In the genomic region with DNA sequence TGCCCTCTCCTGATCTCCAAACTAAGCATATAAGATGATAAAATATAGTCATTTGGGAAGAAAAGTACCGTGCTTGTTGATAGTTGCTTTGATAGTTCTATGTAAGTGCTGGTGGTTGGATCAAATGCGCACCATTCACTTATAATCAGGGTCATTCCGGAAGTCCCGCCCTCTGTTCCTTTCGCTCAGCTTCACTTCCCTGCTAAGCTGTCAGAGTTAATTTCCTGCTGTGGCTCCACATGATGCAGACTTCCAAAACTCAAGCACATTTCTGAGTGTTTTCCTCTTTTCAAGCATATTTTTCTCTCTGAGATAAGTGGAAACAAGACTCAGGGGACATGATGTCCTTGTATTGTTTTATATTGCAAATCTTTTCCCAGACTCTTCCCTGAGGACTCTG, we compare ENCODE assay signal across 16 mouse cellular contexts.
DNase-seq lines count a peak whose midpoint lies in the region; ATAC-seq and TF ChIP-seq lines count a peak whose summit lies in the region.
"Had no signal": no experiment of that assay in that cellular context is flagged by ENCODE, and none has a peak within 500 bp of the region (broad histone marks: within the 10 kb centered on the region; RNA-seq: fewer than 3 reads in every experiment).

No protein-coding gene starts in this region.

- no peaks in the 10 kb centered on the region for H3K36me3 ChIP-seq in hindbrain, postnatal 0 days (ENCODE audit: insufficient read depth, low read length)
- no peaks in the 10 kb centered on the region for H3K36me3 ChIP-seq in hindbrain, embryonic 10.5 days
- no peaks in the 10 kb centered on the region for H3K36me3 ChIP-seq in midbrain, postnatal 0 days (ENCODE audit: insufficient read depth, low read length)
- H3K36me3 ChIP-seq: heart, embryonic 13.5 days; hindbrain, embryonic 12.5 days had no signal

- DNase-seq in hindbrain, postnatal 0 days (ENCODE audit: low spot score), result peak; percentile 5
- DNase-seq in hindbrain, embryonic 10.5 days (ENCODE audit: low spot score), result no peak
- peak; percentile 62 for DNase-seq in MN1 (ENCODE audit: low spot score)
- peak; percentile 19 to 21 for DNase-seq in heart, postnatal 14 days
- no peak for DNase-seq in midbrain, postnatal 0 days (ENCODE audit: low spot score)
- DNase-seq in adrenal gland, adult (ENCODE audit: inconsistent age in 2 of 2, low spot score in 1 of 2), result no peak
- DNase-seq: adrenal gland, postnatal 25 days; cerebellum, adult 9-11 months; forebrain, postnatal 0 days; thymus, adult 2 months had no signal

- H3K4me3 ChIP-seq in hindbrain, postnatal 0 days (ENCODE audit: low read length), result no peak overlapping the region
- no peak overlapping the region for H3K4me3 ChIP-seq in hindbrain, embryonic 10.5 days
- H3K4me3 ChIP-seq in brown adipose tissue, adult 24 weeks (ENCODE audit: insufficient read depth, low read depth, low read length), result no peak overlapping the region
- H3K4me3 ChIP-seq in midbrain, postnatal 0 days (ENCODE audit: low read depth, low read length), result no peak overlapping the region
- H3K4me3 ChIP-seq: heart, embryonic 13.5 days; hindbrain, embryonic 12.5 days had no signal

- no peak overlapping the region for H3K27ac ChIP-seq in hindbrain, postnatal 0 days
- no peak overlapping the region for H3K27ac ChIP-seq in hindbrain, embryonic 10.5 days
- peak overlapping the region; percentile 58 for H3K27ac ChIP-seq in brown adipose tissue, adult 24 weeks (replicated peaks; ENCODE audit: low read depth, low read length)
- H3K27ac ChIP-seq in midbrain, postnatal 0 days (ENCODE audit: low read depth, low read length), result no peak overlapping the region
- H3K27ac ChIP-seq: heart, embryonic 13.5 days; hindbrain, embryonic 12.5 days had no signal

- TF ChIP-seq CTCF in hindbrain, postnatal 0 days (IDR thresholded peaks at IDR 0.05; ENCODE audit: low read depth), result no peak
- TF ChIP-seq CTCF in midbrain, postnatal 0 days (IDR thresholded peaks at IDR 0.05), result no peak

- no peaks in the 10 kb centered on the region for H3K4me1 ChIP-seq in hindbrain, postnatal 0 days (ENCODE audit: insufficient read depth, low read length)
- no peaks in the 10 kb centered on the region for H3K4me1 ChIP-seq in hindbrain, embryonic 10.5 days (replicated peaks)
- H3K4me1 ChIP-seq in brown adipose tissue, adult 24 weeks (ENCODE audit: control insufficient read depth, insufficient read depth, insufficient read length, low read length), result no peaks in the 10 kb centered on the region
- no peaks in the 10 kb centered on the region for H3K4me1 ChIP-seq in midbrain, postnatal 0 days (ENCODE audit: insufficient read depth, low read length)
- H3K4me1 ChIP-seq: hindbrain, embryonic 12.5 days had no signal

- WGBS in hindbrain, postnatal 0 days, result 83% methylated on average over 5 of the region's 5 CpGs
- whole genome bisulfite sequencing in hindbrain, embryonic 10.5 days, result 87% methylated on average over 5 of the region's 5 CpGs
- WGBS in midbrain, postnatal 0 days, result 86% methylated on average over 5 of the region's 5 CpGs

- H3K4me2 ChIP-seq in hindbrain, postnatal 0 days (ENCODE audit: low read depth, low read length), result no peak overlapping the region
- no peak overlapping the region for H3K4me2 ChIP-seq in midbrain, postnatal 0 days (ENCODE audit: low read depth, low read length, poor library complexity, severe bottlenecking)
- H3K4me2 ChIP-seq: heart, embryonic 13.5 days; hindbrain, embryonic 12.5 days had no signal

- H3K27me3 ChIP-seq in hindbrain, postnatal 0 days (ENCODE audit: insufficient read depth, low read length), result no peaks in the 10 kb centered on the region
- H3K27me3 ChIP-seq in hindbrain, embryonic 10.5 days (ENCODE audit: insufficient read depth, poor library complexity, severe bottlenecking), result no peaks in the 10 kb centered on the region
- H3K27me3 ChIP-seq in midbrain, postnatal 0 days (ENCODE audit: insufficient read depth, low read length), result no peaks in the 10 kb centered on the region
- H3K27me3 ChIP-seq: heart, embryonic 13.5 days; hindbrain, embryonic 12.5 days had no signal

- intact Hi-C loops in heart, postnatal 14 days (cut with DNase I), result loop anchor here (5.0 kb wide), 1 partner anchor 87 kb away; a partner anchor contains a TSS

- no peak for ATAC-seq in hindbrain, postnatal 0 days
- ATAC-seq in midbrain, postnatal 0 days (ENCODE audit: low FRiP score), result no peak
- ATAC-seq: CD4-positive, CD25-positive, alpha-beta regulatory T cell, adult 4 months; forebrain, postnatal 0 days; intestine, embryonic 16.5 days; midbrain, embryonic 16.5 days had no signal

- no peak overlapping the region for H3K9ac ChIP-seq in hindbrain, postnatal 0 days (replicated peaks; ENCODE audit: low read length)
- no peak overlapping the region for H3K9ac ChIP-seq in midbrain, postnatal 0 days (replicated peaks; ENCODE audit: low read length, poor library complexity, severe bottlenecking)
- H3K9ac ChIP-seq: forebrain, postnatal 0 days; heart, embryonic 13.5 days; hindbrain, embryonic 12.5 days had no signal

- no peaks in the 10 kb centered on the region for H3K9me3 ChIP-seq in hindbrain, postnatal 0 days (ENCODE audit: low read length)
- H3K9me3 ChIP-seq in hindbrain, embryonic 10.5 days, result no peaks in the 10 kb centered on the region
- H3K9me3 ChIP-seq in midbrain, postnatal 0 days (ENCODE audit: low read length), result no peaks in the 10 kb centered on the region
- H3K9me3 ChIP-seq: heart, embryonic 13.5 days; hindbrain, embryonic 12.5 days had no signal

Comparison
In these comparisons a context has a peak if more than half of its experiments do, and no peak if none do; other contexts are left out.
1. DNase-seq: peak in hindbrain, postnatal 0 days (single experiment), MN1 (single experiment) and heart, postnatal 14 days (2 of 2); none in hindbrain, embryonic 10.5 days (single experiment), midbrain, postnatal 0 days (single experiment) and adrenal gland, adult (0 of 2).